Mouse (Mus musculus): ENCODE measurements at regions not wholly inside any gene's neighbourhood (a gene's known extent, or its start where the extent isn't known, plus 50 kb on each side); places are given as distances from the start of the nearest gene placed in this dataset.

DNA sequence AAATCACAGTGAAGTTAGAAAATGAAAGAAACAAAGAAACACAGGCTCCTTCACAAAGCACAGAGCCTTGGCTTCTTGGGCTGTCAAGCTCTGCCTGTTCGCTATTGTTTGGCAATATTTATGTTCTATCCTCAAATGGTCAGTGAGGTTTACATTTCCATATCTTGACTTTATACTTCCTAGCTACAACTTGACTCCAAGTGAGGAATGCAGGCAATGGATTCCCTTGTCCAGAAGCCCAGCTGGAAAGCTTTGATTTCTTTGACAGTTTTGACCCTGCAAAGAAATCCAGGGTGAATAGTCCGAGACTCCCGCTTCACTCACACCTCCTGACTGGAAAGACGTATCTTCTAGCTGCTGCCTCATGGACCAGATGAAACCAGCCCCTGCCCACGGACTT lies 537.3 kb upstream of the Pbx1 start:
- ATAC-seq (ENCODE audit: low FRiP score, low read depth) (no peak), DNase-seq (ENCODE audit: low spot score) (no peak)
- no peak overlapping the region for H3K9ac ChIP-seq (ENCODE audit: low read depth, low read length, severe bottlenecking)
- H3K36me3 ChIP-seq (ENCODE audit: control insufficient read depth, insufficient read depth, low read length): no peaks in the 10 kb centered on the region
- TF ChIP-seq POLR2A (IDR thresholded peaks at IDR 0.05; ENCODE audit: borderline replicate concordance, extremely low read depth, insufficient read depth, insufficient read length): no peak
- no peaks in the 10 kb centered on the region for H3K9me3 ChIP-seq (ENCODE audit: control insufficient read depth, low read length)
- H3K27ac ChIP-seq (replicated peaks; ENCODE audit: low read depth, low read length): no peak overlapping the region
- no peak overlapping the region for H3K4me2 ChIP-seq (replicated peaks; ENCODE audit: low read depth, low read length, severe bottlenecking)
- no peak overlapping the region for H3K4me3 ChIP-seq (replicated peaks; ENCODE audit: low read length)
- H3K27me3 ChIP-seq (ENCODE audit: control insufficient read depth, insufficient read depth, low read length): no peaks in the 10 kb centered on the region
- 72% methylated on average over 5 of the region's 5 CpGs for WGBS
- H3K4me1 ChIP-seq (ENCODE audit: control insufficient read depth, insufficient read depth, low read length): peaks cover 3% of the 10 kb centered on the region; the same call in 1 of the 2 replicates

DNA sequence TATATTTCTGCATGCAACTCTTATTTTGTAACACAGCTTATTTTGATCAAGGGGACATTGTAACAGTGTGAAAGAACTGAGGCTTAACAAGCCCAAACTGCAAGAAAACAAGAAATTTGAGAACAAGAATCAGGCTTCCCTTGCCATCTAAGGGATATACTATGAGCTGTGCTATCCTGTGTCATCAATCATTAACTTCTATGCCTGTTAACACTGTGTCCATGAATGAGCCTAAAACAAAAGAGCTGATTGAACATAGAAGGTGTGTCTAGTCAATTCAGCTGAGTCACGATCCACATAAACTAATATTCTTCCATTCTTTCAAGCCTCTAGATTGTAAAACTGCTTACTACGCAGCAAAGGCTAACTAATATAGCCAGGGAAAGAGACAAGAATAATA lies 535.3 kb upstream of the Pbx1 start:
- Histone ChIP-seq H3K9me3 (ENCODE audit: control insufficient read depth, low read length) (no peaks in the 10 kb centered on the region), H3K27me3 (ENCODE audit: control insufficient read depth, insufficient read depth, low read length) (no peaks in the 10 kb centered on the region), H3K27ac (replicated peaks; ENCODE audit: low read depth, low read length) (no peak overlapping the region), H3K4me1 (ENCODE audit: control insufficient read depth, insufficient read depth, low read length) (peaks cover 5% of the 10 kb centered on the region; the same call in 1 of the 2 replicates), H3K36me3 (ENCODE audit: control insufficient read depth, insufficient read depth, low read length) (no peaks in the 10 kb centered on the region), H3K9ac (ENCODE audit: low read depth, low read length, severe bottlenecking) (no peak overlapping the region), H3K4me3 (replicated peaks; ENCODE audit: low read length) (no peak overlapping the region), H3K4me2 (replicated peaks; ENCODE audit: low read depth, low read length, severe bottlenecking) (no peak overlapping the region)
- WGBS: 95% methylated on average over 2 of the region's 2 CpGs
- DNase-seq (ENCODE audit: low spot score): no peak
- ATAC-seq (ENCODE audit: low FRiP score, low read depth): no peak
- no peak for TF ChIP-seq POLR2A (IDR thresholded peaks at IDR 0.05; ENCODE audit: borderline replicate concordance, extremely low read depth, insufficient read depth, insufficient read length)

DNA sequence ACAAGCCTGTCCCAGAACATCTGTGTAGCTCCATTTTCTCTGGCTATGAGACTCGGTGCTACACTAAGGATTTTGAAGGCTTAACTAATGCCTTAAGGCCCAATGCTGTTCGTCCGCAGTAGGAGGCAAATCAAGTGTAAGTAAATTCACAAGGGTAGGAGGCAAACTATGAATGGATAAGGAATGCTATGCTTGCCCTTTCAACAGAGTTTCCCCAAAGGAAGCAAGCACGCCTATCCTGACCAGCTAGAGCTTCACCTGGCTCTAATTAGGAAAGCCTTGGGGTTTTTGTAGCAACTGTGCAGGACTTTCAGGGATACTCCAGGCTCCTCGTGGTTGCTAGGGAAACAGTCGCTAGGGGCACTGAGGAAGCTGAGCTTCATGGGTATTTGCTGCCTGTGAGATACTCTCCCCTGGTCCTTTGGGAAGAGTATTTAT lies 532.4 kb upstream of the Pbx1 start:
- Histone ChIP-seq H3K9ac (ENCODE audit: low read depth, low read length, severe bottlenecking) (no peak overlapping the region), H3K27me3 (ENCODE audit: control insufficient read depth, insufficient read depth, low read length) (no peaks in the 10 kb centered on the region), H3K27ac (replicated peaks; ENCODE audit: low read depth, low read length) (no peak overlapping the region), H3K4me3 (replicated peaks; ENCODE audit: low read length) (no peak overlapping the region), H3K9me3 (ENCODE audit: control insufficient read depth, low read length) (no peaks in the 10 kb centered on the region), H3K36me3 (ENCODE audit: control insufficient read depth, insufficient read depth, low read length) (no peaks in the 10 kb centered on the region), H3K4me1 (ENCODE audit: control insufficient read depth, insufficient read depth, low read length) (peaks cover 5% of the 10 kb centered on the region; the same call in 1 of the 2 replicates), H3K4me2 (replicated peaks; ENCODE audit: low read depth, low read length, severe bottlenecking) (no peak overlapping the region)
- WGBS: 19% methylated on average over 6 of the region's 6 CpGs
- TF ChIP-seq POLR2A (IDR thresholded peaks at IDR 0.05; ENCODE audit: borderline replicate concordance, extremely low read depth, insufficient read depth, insufficient read length): no peak
- ATAC-seq (ENCODE audit: low FRiP score, low read depth) (no peak), DNase-seq (ENCODE audit: low spot score) (no peak)

DNA sequence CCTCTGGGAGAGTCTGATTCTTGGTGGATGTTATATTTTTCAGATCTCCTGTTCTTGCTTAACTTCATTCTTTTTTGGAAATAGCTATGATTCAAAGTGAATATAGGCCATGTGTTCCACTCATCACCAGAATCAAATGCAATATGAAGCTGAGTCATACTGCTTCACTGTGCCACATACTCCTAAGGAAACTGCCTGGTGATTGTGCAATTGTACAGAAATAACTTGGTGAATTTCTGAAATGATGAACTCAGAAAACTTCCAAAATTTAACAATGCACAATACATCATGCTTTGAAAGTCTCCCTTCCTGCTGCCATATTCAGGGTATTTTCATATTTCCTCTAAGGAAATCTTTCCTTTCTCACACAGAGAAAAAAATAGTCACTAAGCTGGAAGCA lies 518.9 kb upstream of the Pbx1 start:
- Histone ChIP-seq H3K4me2 (replicated peaks; ENCODE audit: low read depth, low read length, severe bottlenecking) (no peak overlapping the region), H3K4me3 (replicated peaks; ENCODE audit: low read length) (no peak overlapping the region), H3K4me1 (ENCODE audit: control insufficient read depth, insufficient read depth, low read length) (no peaks in the 10 kb centered on the region), H3K9me3 (ENCODE audit: control insufficient read depth, low read length) (no peaks in the 10 kb centered on the region), H3K27me3 (ENCODE audit: control insufficient read depth, insufficient read depth, low read length) (no peaks in the 10 kb centered on the region), H3K36me3 (ENCODE audit: control insufficient read depth, insufficient read depth, low read length) (no peaks in the 10 kb centered on the region), H3K27ac (replicated peaks; ENCODE audit: low read depth, low read length) (no peak overlapping the region), H3K9ac (ENCODE audit: low read depth, low read length, severe bottlenecking) (no peak overlapping the region)
- DNase-seq (ENCODE audit: low spot score) (no peak), ATAC-seq (ENCODE audit: low FRiP score, low read depth) (no peak)
- TF ChIP-seq POLR2A (IDR thresholded peaks at IDR 0.05; ENCODE audit: borderline replicate concordance, extremely low read depth, insufficient read depth, insufficient read length): no peak

DNA sequence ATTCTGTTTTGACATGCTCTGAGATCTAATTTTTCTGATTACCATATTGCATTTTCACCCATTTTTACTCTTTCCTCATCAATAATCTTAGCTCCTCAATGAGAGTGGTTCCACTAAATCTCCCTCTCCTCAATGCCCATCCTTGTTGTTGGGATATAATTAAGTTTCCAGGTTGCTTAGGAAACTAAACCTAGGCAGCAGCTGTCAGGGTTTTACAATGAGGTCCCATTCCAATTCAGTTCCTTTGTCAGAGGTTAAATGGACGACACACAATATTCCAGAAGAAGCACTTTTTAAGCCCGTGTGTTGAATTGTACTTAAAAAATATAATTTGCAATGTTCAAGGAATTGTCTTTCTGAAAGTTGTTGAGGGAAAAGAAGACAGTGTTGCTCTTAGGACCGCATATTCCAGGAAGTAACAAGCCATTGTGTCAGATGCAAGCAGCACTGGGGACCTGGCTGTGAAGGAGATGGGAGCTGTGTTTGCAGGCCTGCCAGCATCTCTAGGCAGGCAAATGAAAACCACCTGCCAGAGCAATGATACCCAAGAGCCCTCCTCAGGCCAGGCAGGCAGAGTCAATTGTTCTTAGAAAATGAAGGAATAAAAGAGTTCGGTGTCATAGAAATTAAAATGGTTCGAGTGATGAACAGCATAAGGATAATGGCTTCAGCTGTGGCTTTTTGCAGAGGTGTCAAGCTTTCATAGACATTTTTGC lies 492.2 kb upstream of the Pbx1 start:
- Histone ChIP-seq H3K4me2 (replicated peaks; ENCODE audit: low read depth, low read length, severe bottlenecking) (no peak overlapping the region), H3K36me3 (ENCODE audit: control insufficient read depth, insufficient read depth, low read length) (no peaks in the 10 kb centered on the region), H3K27me3 (ENCODE audit: control insufficient read depth, insufficient read depth, low read length) (no peaks in the 10 kb centered on the region), H3K9ac (ENCODE audit: low read depth, low read length, severe bottlenecking) (no peak overlapping the region), H3K4me3 (replicated peaks; ENCODE audit: low read length) (no peak overlapping the region), H3K4me1 (ENCODE audit: control insufficient read depth, insufficient read depth, low read length) (no peaks in the 10 kb centered on the region), H3K9me3 (ENCODE audit: control insufficient read depth, low read length) (no peaks in the 10 kb centered on the region), H3K27ac (replicated peaks; ENCODE audit: low read depth, low read length) (no peak overlapping the region)
- ATAC-seq (ENCODE audit: low FRiP score, low read depth) (no peak), DNase-seq (ENCODE audit: low spot score) (no peak)
- WGBS: 58% methylated on average over 5 of the region's 5 CpGs
- no peak for TF ChIP-seq POLR2A (IDR thresholded peaks at IDR 0.05; ENCODE audit: borderline replicate concordance, extremely low read depth, insufficient read depth, insufficient read length)
